ENCODE assay signal across 10 mouse cellular contexts in genomic region chr19:3709013-3709787, GRCm38 (mm10). TPM values are rescaled to one million over a fixed set of nuclear protein-coding genes. Genes with fewer than 3 reads are reported as not detected.
DNase-seq lines count a peak whose midpoint lies in the region; ATAC-seq and TF ChIP-seq lines count a peak whose summit lies in the region.
"Had no signal": no experiment of that assay in that cellular context is flagged by ENCODE, and none has a peak within 500 bp of the region (broad histone marks: within the 10 kb centered on the region; RNA-seq: fewer than 3 reads in every experiment).

No protein-coding gene starts in this region.

- peaks cover 6% of the 10 kb centered on the region; the same call in 1 of the 2 replicates for H3K36me3 ChIP-seq in kidney, embryonic 14.5 days (ENCODE audit: control insufficient read depth, insufficient read depth, low read length)
- no peaks in the 10 kb centered on the region for H3K36me3 ChIP-seq in embryonic facial prominence, embryonic 11.5 days (replicated peaks; ENCODE audit: control insufficient read depth, insufficient read depth, low read depth, low read length)
- H3K36me3 ChIP-seq in intestine, embryonic 16.5 days (ENCODE audit: control insufficient read depth, insufficient read depth, low read length): no peaks in the 10 kb centered on the region
- H3K36me3 ChIP-seq in midbrain, postnatal 0 days (ENCODE audit: insufficient read depth, low read length): peaks cover 2% of the 10 kb centered on the region; the same call in 1 of the 2 replicates

- H3K27me3 ChIP-seq in kidney, embryonic 14.5 days (ENCODE audit: control insufficient read depth, insufficient read depth, low read length): no peaks in the 10 kb centered on the region
- no peaks in the 10 kb centered on the region for H3K27me3 ChIP-seq in embryonic facial prominence, embryonic 11.5 days (ENCODE audit: control insufficient read depth, insufficient read depth, low read length)
- no peaks in the 10 kb centered on the region for H3K27me3 ChIP-seq in intestine, embryonic 16.5 days (replicated peaks; ENCODE audit: control insufficient read depth, insufficient read depth, low read length)
- no peaks in the 10 kb centered on the region for H3K27me3 ChIP-seq in midbrain, postnatal 0 days (ENCODE audit: insufficient read depth, low read length)
- H3K27me3 ChIP-seq: Patski had no signal

- peak overlapping the region; percentile 68 for H3K4me2 ChIP-seq in kidney, embryonic 14.5 days (replicated peaks; ENCODE audit: low read depth, low read length)
- H3K4me2 ChIP-seq in embryonic facial prominence, embryonic 11.5 days (ENCODE audit: low read depth, low read length): peak overlapping the region; percentile 52
- peak overlapping the region; percentile 66 for H3K4me2 ChIP-seq in intestine, embryonic 16.5 days (ENCODE audit: low read depth, low read length)
- peak overlapping the region; percentile 69 for H3K4me2 ChIP-seq in midbrain, postnatal 0 days (ENCODE audit: low read depth, low read length, poor library complexity, severe bottlenecking)

- H3K27ac ChIP-seq in kidney, embryonic 14.5 days (ENCODE audit: low read depth, low read length): peak overlapping the region; percentile 86; the same call in 1 of the 2 replicates
- no peak overlapping the region for H3K27ac ChIP-seq in embryonic facial prominence, embryonic 11.5 days (replicated peaks; ENCODE audit: low read depth, low read length)
- H3K27ac ChIP-seq in intestine, embryonic 16.5 days (ENCODE audit: low read length): peak overlapping the region; percentile 91
- H3K27ac ChIP-seq in midbrain, postnatal 0 days (ENCODE audit: low read depth, low read length): 0 out of 2 replicates have a peak overlapping the region, but pooled peaks have one; percentile 89

- no peak for DNase-seq in kidney, adult 18-20 months
- no peak for DNase-seq in embryonic facial prominence, embryonic 11.5 days (ENCODE audit: low spot score)
- DNase-seq in midbrain, postnatal 0 days (ENCODE audit: low spot score): no peak
- DNase-seq in spleen, postnatal 36 days (ENCODE audit: low spot score in 2 of 2): no peak
- DNase-seq in cerebellum, adult 11-12 months: no peak
- DNase-seq: lung, postnatal 4 days had no signal

- H3K9me3 ChIP-seq in kidney, embryonic 14.5 days (ENCODE audit: control insufficient read depth, low read length): no peaks in the 10 kb centered on the region
- H3K9me3 ChIP-seq in embryonic facial prominence, embryonic 11.5 days (replicated peaks; ENCODE audit: control insufficient read depth, low read length): no peaks in the 10 kb centered on the region
- no peaks in the 10 kb centered on the region for H3K9me3 ChIP-seq in intestine, embryonic 16.5 days (ENCODE audit: control insufficient read depth, low read length)
- no peaks in the 10 kb centered on the region for H3K9me3 ChIP-seq in midbrain, postnatal 0 days (ENCODE audit: low read length)

- H3K4me1 ChIP-seq in kidney, embryonic 14.5 days (ENCODE audit: control insufficient read depth, insufficient read depth, low read length): peaks cover 9% of the 10 kb centered on the region; the same call in 1 of the 2 replicates
- peaks cover 6% of the 10 kb centered on the region; the same call in 1 of the 2 replicates for H3K4me1 ChIP-seq in embryonic facial prominence, embryonic 11.5 days (ENCODE audit: control insufficient read depth, insufficient read depth, low read length)
- H3K4me1 ChIP-seq in intestine, embryonic 16.5 days (ENCODE audit: control insufficient read depth, insufficient read depth, low read length): peaks cover 11% of the 10 kb centered on the region; the same call in 1 of the 2 replicates
- peaks cover 8% of the 10 kb centered on the region; the same call in 1 of the 2 replicates for H3K4me1 ChIP-seq in midbrain, postnatal 0 days (ENCODE audit: insufficient read depth, low read length)

- ATAC-seq in kidney, embryonic 14.5 days (ENCODE audit: low FRiP score, low TSS enrichment): no peak
- no peak for ATAC-seq in embryonic facial prominence, embryonic 11.5 days (replicated peaks; ENCODE audit: insufficient number of reproducible peaks, low FRiP score, low TSS enrichment, low read depth)
- peak; percentile 45 for ATAC-seq in intestine, embryonic 16.5 days
- no peak for ATAC-seq in midbrain, postnatal 0 days (ENCODE audit: low FRiP score)
- no peak for ATAC-seq in inflammation-experienced regulatory T-cells, adult 6 months

- no peak for TF ChIP-seq CTCF in midbrain, postnatal 0 days (IDR thresholded peaks at IDR 0.05)

- 38% methylated on average over 10 of the region's 10 CpGs for WGBS in kidney, embryonic 14.5 days
- 47% methylated on average over 10 of the region's 10 CpGs for WGBS in embryonic facial prominence, embryonic 11.5 days
- WGBS in intestine, embryonic 16.5 days: 23% methylated on average over 10 of the region's 10 CpGs
- WGBS in midbrain, postnatal 0 days: 39% methylated on average over 10 of the region's 10 CpGs

- peak overlapping the region; percentile 86 for H3K4me3 ChIP-seq in kidney, embryonic 14.5 days (ENCODE audit: low read length)
- H3K4me3 ChIP-seq in embryonic facial prominence, embryonic 11.5 days (ENCODE audit: low read depth, low read length): peak overlapping the region; percentile 74
- peak overlapping the region; percentile 84 for H3K4me3 ChIP-seq in intestine, embryonic 16.5 days (ENCODE audit: low read length)
- H3K4me3 ChIP-seq in midbrain, postnatal 0 days (ENCODE audit: low read depth, low read length): peak overlapping the region; percentile 81

- H3K9ac ChIP-seq in kidney, embryonic 14.5 days (ENCODE audit: low read depth, low read length): peak overlapping the region; percentile 81
- H3K9ac ChIP-seq in embryonic facial prominence, embryonic 11.5 days (replicated peaks; ENCODE audit: low read length): peak overlapping the region; percentile 77
- H3K9ac ChIP-seq in intestine, embryonic 16.5 days (ENCODE audit: low read depth, low read length): peak overlapping the region; percentile 88
- peak overlapping the region; percentile 80; the same call in 1 of the 2 replicates for H3K9ac ChIP-seq in midbrain, postnatal 0 days (replicated peaks; ENCODE audit: low read length, poor library complexity, severe bottlenecking)

RNA-seq across cellular contexts. Expression of gene 1810055G02Rik, which starts 1.1 kb away (rescaled TPM):
- polyA plus RNA-seq in kidney, embryonic 14.5 days (2014; fragmentation: Nextera tagmentation; extraction: Ambion mirVana): 33.7 and 38.6 TPM in 2 replicates
- 37.9 and 39.0 TPM in 2 replicates for polyA plus RNA-seq in embryonic facial prominence, embryonic 11.5 days (2014; fragmentation: Nextera tagmentation; extraction: Ambion mirVana)
- polyA plus RNA-seq in intestine, embryonic 16.5 days (2015; fragmentation: Nextera tagmentation; extraction: Ambion mirVana): 53.8 and 65.6 TPM in 2 replicates
- total RNA-seq in midbrain, postnatal 0 days (2014; rRNA removed): 31.8 and 33.3 TPM in 2 replicates
- polyA plus RNA-seq in midbrain, postnatal 0 days (2015; fragmentation: Nextera tagmentation; extraction: Ambion mirVana): 29.4 and 36.1 TPM in 2 replicates
- polyA plus RNA-seq in inflammation-experienced regulatory T-cells, adult 6 months (2017; shearing (Covaris generic)): 1 to 10 TPM; 4.1 to 6.0 (median 5.3) TPM

RNA-seq across cellular contexts. Expression of gene Lrp5, which starts 22.8 kb away (rescaled TPM):
- polyA plus RNA-seq in kidney, embryonic 14.5 days (2014; fragmentation: Nextera tagmentation; extraction: Ambion mirVana): 7.7 and 10.1 TPM in 2 replicates
- polyA plus RNA-seq in embryonic facial prominence, embryonic 11.5 days (2014; fragmentation: Nextera tagmentation; extraction: Ambion mirVana): 5.2 and 5.3 TPM in 2 replicates
- 4.2 and 4.4 TPM in 2 replicates for polyA plus RNA-seq in intestine, embryonic 16.5 days (2015; fragmentation: Nextera tagmentation; extraction: Ambion mirVana)
- 9.9 and 15.0 TPM in 2 replicates for total RNA-seq in midbrain, postnatal 0 days (2014; rRNA removed)
- 0.58 and 0.74 TPM in 2 replicates for polyA plus RNA-seq in midbrain, postnatal 0 days (2015; fragmentation: Nextera tagmentation; extraction: Ambion mirVana)
- polyA plus RNA-seq in inflammation-experienced regulatory T-cells, adult 6 months (2017; shearing (Covaris generic)): under 1 TPM in 2 of 3 experiments, not detected in 1; 0.05 to 0.08 TPM

RNA-seq across cellular contexts. Expression of gene Kmt5b, which starts 58.0 kb away (rescaled TPM):
- polyA plus RNA-seq in kidney, embryonic 14.5 days (2014; fragmentation: Nextera tagmentation; extraction: Ambion mirVana): 20.2 and 41.7 TPM in 2 replicates
- polyA plus RNA-seq in embryonic facial prominence, embryonic 11.5 days (2014; fragmentation: Nextera tagmentation; extraction: Ambion mirVana): 28.4 and 30.8 TPM in 2 replicates
- polyA plus RNA-seq in intestine, embryonic 16.5 days (2015; fragmentation: Nextera tagmentation; extraction: Ambion mirVana): 16.5 and 17.7 TPM in 2 replicates
- total RNA-seq in midbrain, postnatal 0 days (2014; rRNA removed): 64.0 and 98.6 TPM in 2 replicates
- 35.6 and 41.4 TPM in 2 replicates for polyA plus RNA-seq in midbrain, postnatal 0 days (2015; fragmentation: Nextera tagmentation; extraction: Ambion mirVana)
- 10 to 100 TPM; 25.1 to 41.5 (median 32.7) TPM for polyA plus RNA-seq in inflammation-experienced regulatory T-cells, adult 6 months (2017; shearing (Covaris generic))
